Mouse (Mus musculus) hindbrain, embryonic 14.5 days (tissue): ENCODE data around the gene Gm13275. TPM values are rescaled to one million over a fixed set of nuclear protein-coding genes. Genes with fewer than 3 reads are reported as not detected.
"Not testable (repeated sequence)": the region's sequence is repeated elsewhere in the genome, so short reads cannot be mapped to it uniquely, and the experiment has no call there.

Experiments used
- ATAC-seq: fragments of 200-750 bp; cut with Nextera tagmentation; 2 replicates; pipeline ENCODE4 v1.8.0; 2017; ENCODE audit warnings: moderate number of reproducible peaks, mild to moderate bottlenecking, moderate TSS enrichment, moderate library complexity; ENCODE audit not compliant: low FRiP score
- DNase-seq: peaks from one replicate; pipeline ENCODE4 v3.0.0-alpha.2; 2015; ENCODE audit warnings: low spot score
- H3K27ac ChIP-seq: fragments of 300-500 bp; sonication (generic); 2 replicates; pipeline ENCODE4 v1.5.1; 2014; ENCODE audit warnings: mild to moderate bottlenecking, moderate library complexity
- H3K27me3 ChIP-seq: fragments of 300-500 bp; sonication (generic); 2 replicates; pipeline ENCODE4 v1.6.1; 2014; ENCODE audit warnings: mild to moderate bottlenecking, low read length, mixed read lengths; ENCODE audit not compliant: control insufficient read depth, insufficient read depth
- H3K36me3 ChIP-seq: fragments of 300-500 bp; sonication (generic); replicated peaks from 2 replicates; pipeline ENCODE4 v1.6.1; 2014; ENCODE audit not compliant: control insufficient read depth, insufficient read depth
- H3K4me1 ChIP-seq: fragments of 300-500 bp; sonication (generic); replicated peaks from 2 replicates; pipeline ENCODE4 v1.6.1; 2014; ENCODE audit warnings: antibody characterized with exemption, low read length, mixed read lengths; ENCODE audit not compliant: control insufficient read depth, insufficient read depth
- H3K4me2 ChIP-seq: fragments of 300-500 bp; sonication (generic); replicated peaks from 2 replicates; pipeline ENCODE4 v1.6.1; 2014; ENCODE audit warnings: mild to moderate bottlenecking, moderate library complexity
- H3K4me3 ChIP-seq: fragments of 300-500 bp; sonication (generic); replicated peaks from 2 replicates; pipeline ENCODE4 v1.5.1; 2014; ENCODE audit warnings: mild to moderate bottlenecking, low read length
- H3K9ac ChIP-seq: fragments of 300-500 bp; sonication (generic); 2 replicates; pipeline ENCODE4 v1.6.1; 2014
- H3K9me3 ChIP-seq: fragments of 300-500 bp; sonication (generic); 2 replicates; pipeline ENCODE4 v1.6.1; 2016; ENCODE audit warnings: low read length; ENCODE audit not compliant: control insufficient read depth
- WGBS: fragments of 180-500 bp; shearing (Covaris S2); extraction: QIAGEN DNeasy Blood & Tissue Kit; methylation state at CpG from one replicate; pipeline ENCODE4 v1.1.7; 2014; 5-methylcytosine and 5-hydroxymethylcytosine counted together
- polyA plus RNA-seq: library from polyadenylated mRNA; unstranded; fragments of >200 nt; fragmentation: Nextera tagmentation; extraction: Ambion mirVana; gene quantifications from 2 replicates; pipeline ENCODE4 v1.2.1, GENCODE M21; 2014

The Gm13275 gene
- polyA plus RNA-seq, 1 experiment from 2014 or later: not detected

DNA sequence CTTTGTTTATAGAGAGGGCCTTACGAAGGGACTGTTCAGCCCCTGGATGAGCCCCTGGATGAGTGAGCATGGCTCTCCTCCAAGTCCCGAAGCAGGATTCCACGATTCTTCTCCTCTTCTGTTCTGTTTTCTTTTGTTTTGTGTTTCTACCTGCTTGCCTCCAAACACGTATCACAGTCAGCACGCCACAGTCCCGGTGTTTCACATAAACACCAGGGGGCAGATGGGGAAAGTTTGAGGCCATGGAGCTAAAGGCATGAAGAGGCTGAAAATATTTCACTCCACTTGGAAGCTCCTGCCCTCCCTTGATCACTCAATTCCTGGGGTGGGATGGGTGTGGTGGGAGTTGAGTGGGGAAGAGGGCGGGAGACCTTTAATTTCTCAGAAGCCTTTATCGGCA is 32.5 kb upstream of the Gm13275 start:
- H3K4me1 ChIP-seq, H3K27me3 ChIP-seq, H3K4me2 ChIP-seq, DNase-seq, H3K9ac ChIP-seq, ATAC-seq, H3K27ac ChIP-seq, H3K36me3 ChIP-seq, H3K9me3 ChIP-seq, H3K4me3 ChIP-seq: not testable (repeated sequence)
- 80% methylated on average over 6 of the region's 8 CpGs for WGBS

DNA sequence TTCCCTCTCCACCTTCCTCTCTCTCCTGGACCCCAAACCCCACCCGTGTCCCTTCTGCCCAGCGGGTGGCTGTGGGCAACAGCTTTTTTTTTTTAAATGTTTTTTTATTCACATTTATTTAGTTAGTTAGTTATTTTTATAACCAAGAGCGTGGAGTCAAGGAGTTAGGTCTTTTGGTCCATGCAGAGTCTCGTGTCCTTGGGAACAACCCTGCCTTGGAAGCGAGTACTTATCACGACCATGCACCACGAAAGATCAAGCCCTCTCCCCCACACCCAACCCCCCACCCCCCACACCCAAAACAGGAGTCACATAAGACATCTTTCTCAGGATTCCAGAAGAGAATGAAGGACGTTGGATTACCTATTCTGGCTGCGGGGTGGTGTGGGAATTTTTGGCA is 31.9 kb upstream of the Gm13275 start:
- not testable (repeated sequence) for H3K9me3 ChIP-seq, H3K4me2 ChIP-seq, H3K27ac ChIP-seq, H3K27me3 ChIP-seq, H3K4me3 ChIP-seq, ATAC-seq, H3K36me3 ChIP-seq, DNase-seq, H3K4me1 ChIP-seq, H3K9ac ChIP-seq
- 55% methylated on average over 9 of the region's 9 CpGs for WGBS

DNA sequence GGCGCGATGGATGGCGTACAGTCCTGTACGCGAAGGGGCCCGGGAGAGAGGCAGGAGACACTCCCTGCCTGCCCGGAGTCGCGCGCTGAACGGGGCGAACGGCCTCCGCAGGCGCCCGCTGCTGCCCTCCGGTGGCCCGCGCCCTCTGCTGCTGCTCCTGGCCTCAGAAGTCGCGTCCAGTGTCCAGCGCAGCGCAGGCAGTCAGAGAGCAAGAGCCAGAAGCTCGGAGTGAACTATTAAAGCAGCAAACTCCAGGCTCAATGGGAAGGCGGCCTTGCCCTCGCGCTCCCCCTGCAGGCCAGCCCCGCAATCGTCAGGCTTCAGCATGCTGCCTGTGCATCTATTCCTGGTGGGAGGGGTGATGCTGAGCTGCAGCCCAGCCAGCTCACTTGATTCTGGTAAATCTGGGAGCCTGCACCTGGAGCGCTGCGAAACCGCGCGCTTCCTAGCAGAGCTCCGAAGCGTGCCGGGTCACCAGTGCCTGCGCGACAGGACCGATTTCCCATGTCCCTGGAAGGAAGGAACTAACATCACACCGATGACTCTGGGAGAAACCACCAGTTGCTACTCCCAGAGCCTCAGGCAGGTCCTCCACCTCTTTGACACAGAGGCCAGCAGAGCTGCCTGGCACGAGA is 30.8 kb upstream of the Gm13275 start:
- H3K9ac ChIP-seq: not testable (repeated sequence)
- DNase-seq: peak; percentile 56

DNA sequence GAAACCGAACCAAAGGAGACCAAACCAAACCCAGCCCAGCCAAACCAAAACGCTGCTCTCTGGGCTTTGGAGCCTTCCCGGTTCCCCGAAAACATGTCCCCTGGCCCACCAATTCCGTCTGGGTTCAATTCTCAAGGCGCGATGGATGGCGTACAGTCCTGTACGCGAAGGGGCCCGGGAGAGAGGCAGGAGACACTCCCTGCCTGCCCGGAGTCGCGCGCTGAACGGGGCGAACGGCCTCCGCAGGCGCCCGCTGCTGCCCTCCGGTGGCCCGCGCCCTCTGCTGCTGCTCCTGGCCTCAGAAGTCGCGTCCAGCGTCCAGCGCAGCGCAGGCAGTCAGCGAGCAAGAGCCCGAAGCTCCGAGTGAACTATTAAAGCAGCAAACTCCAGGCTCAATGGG is 20.8 kb upstream of the Gm13275 start, which contains the start of gene Gm13290:
TSS of gene Gm13290 (plus strand) at position 301 of the 400 bp plus-strand sequence.
- H3K9ac ChIP-seq, H3K27me3 ChIP-seq, DNase-seq, H3K4me2 ChIP-seq, H3K4me1 ChIP-seq, H3K36me3 ChIP-seq, ATAC-seq, H3K27ac ChIP-seq, H3K9me3 ChIP-seq, H3K4me3 ChIP-seq: not testable (repeated sequence)
- WGBS: no CpG with 5 or more reads among the region's 32 CpGs

More for the DNA sequence above, 30.8 kb upstream of the Gm13275 start:
- 4% methylated on average over 22 of the region's 42 CpGs for WGBS
- H3K27ac ChIP-seq, ATAC-seq, H3K4me1 ChIP-seq, H3K36me3 ChIP-seq, H3K9me3 ChIP-seq, H3K27me3 ChIP-seq: not testable (repeated sequence)
- H3K4me3 ChIP-seq: peak overlapping the region; percentile 31
- H3K4me2 ChIP-seq: peak overlapping the region; percentile 56

DNA sequence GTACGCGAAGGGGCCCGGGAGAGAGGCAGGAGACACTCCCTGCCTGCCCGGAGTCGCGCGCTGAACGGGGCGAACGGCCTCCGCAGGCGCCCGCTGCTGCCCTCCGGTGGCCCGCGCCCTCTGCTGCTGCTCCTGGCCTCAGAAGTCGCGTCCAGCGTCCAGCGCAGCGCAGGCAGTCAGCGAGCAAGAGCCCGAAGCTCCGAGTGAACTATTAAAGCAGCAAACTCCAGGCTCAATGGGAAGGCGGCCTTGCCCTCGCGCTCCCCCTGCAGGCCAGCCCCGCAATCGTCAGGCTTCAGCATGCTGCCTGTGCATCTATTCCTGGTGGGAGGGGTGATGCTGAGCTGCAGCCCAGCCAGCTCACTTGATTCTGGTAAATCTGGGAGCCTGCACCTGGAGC is 17.7 kb upstream of the Gm13275 start, which contains the start of gene Gm13289:
TSS of gene Gm13289 (plus strand) at position 301 of the 400 bp plus-strand sequence.
- not testable (repeated sequence) for H3K36me3 ChIP-seq, H3K4me2 ChIP-seq, ATAC-seq, H3K27ac ChIP-seq, H3K9me3 ChIP-seq, H3K27me3 ChIP-seq, H3K4me1 ChIP-seq, H3K4me3 ChIP-seq, H3K9ac ChIP-seq, DNase-seq
- WGBS: no CpG with 5 or more reads among the region's 29 CpGs

DNA sequence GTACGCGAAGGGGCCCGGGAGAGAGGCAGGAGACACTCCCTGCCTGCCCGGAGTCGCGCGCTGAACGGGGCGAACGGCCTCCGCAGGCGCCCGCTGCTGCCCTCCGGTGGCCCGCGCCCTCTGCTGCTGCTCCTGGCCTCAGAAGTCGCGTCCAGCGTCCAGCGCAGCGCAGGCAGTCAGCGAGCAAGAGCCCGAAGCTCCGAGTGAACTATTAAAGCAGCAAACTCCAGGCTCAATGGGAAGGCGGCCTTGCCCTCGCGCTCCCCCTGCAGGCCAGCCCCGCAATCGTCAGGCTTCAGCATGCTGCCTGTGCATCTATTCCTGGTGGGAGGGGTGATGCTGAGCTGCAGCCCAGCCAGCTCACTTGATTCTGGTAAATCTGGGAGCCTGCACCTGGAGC is 14.7 kb upstream of the Gm13275 start, which contains the start of gene Gm13272:
TSS of gene Gm13272 (plus strand) at position 301 of the 400 bp plus-strand sequence.
- H3K4me2 ChIP-seq, H3K36me3 ChIP-seq, ATAC-seq, DNase-seq, H3K4me1 ChIP-seq, H3K9me3 ChIP-seq, H3K4me3 ChIP-seq, H3K27ac ChIP-seq, H3K27me3 ChIP-seq, H3K9ac ChIP-seq: not testable (repeated sequence)
- no CpG with 5 or more reads among the region's 29 CpGs for WGBS

DNA sequence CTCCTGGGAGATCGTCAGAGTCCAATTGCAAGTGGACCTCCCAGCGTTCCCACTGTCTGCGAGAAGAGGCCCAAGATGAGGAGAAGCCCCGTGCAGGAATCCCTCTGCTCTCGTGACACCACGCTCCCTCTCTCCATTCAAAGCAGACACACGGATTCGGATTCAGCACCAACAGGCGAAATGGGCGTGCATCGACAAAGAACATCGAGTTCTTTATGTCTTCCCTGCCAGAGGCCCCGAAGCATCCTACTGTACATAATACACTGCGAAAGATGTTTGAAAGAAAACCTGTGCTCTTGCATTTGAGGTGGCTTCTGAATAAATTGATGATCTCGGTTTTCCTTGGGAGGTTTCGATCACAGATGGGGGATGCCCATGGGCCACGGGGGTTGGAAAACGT is 14.0 kb upstream of the Gm13275 start:
- not testable (repeated sequence) for H3K4me3 ChIP-seq, H3K9me3 ChIP-seq, H3K4me2 ChIP-seq, H3K36me3 ChIP-seq, H3K4me1 ChIP-seq, ATAC-seq, H3K9ac ChIP-seq, H3K27me3 ChIP-seq, H3K27ac ChIP-seq, DNase-seq
- WGBS: 45% methylated on average over 12 of the region's 18 CpGs

DNA sequence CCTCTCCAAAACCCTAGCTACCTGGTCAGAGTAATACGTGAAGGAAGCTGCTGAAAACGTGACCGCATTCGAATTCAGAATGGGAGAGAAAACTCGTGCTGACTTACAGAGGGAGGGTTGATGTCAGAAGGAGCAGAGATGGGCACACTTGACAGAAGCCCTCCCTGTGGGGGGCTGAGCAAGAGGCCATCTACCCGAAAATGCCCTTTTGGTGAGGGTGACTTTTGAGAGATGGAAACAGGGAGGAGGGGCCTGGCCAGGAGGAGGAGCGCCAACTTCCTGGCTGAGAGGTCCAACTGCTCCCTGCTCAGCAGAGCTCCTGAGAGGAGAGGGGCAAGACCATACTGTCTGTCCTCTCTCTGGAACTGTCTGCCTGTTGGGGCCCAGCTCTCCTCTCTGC is 12.5 kb upstream of the Gm13275 start, which contains the start of gene Ifnz:
TSS of gene Ifnz (plus strand) at position 301 of the 400 bp plus-strand sequence.
- H3K9ac ChIP-seq, H3K36me3 ChIP-seq, DNase-seq, ATAC-seq, H3K27ac ChIP-seq, H3K9me3 ChIP-seq, H3K4me1 ChIP-seq, H3K4me3 ChIP-seq, H3K27me3 ChIP-seq: not testable (repeated sequence)
- H3K4me2 ChIP-seq: peak within 1 kb of the TSS; percentile 40
- WGBS: 20% methylated on average over 4 of the region's 7 CpGs

DNA sequence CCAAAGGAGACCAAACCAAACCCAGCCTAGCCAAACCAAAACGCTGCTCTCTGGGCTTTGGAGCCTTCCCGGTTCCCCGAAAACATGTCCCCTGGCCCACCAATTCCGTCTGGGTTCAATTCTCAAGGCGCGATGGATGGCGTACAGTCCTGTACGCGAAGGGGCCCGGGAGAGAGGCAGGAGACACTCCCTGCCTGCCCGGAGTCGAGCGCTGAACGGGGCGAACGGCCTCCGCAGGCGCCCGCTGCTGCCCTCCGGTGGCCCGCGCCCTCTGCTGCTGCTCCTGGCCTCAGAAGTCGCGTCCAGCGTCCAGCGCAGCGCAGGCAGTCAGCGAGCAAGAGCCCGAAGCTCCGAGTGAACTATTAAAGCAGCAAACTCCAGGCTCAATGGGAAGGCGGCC is 12.0 kb upstream of the Gm13275 start:
- H3K27me3 ChIP-seq, H3K36me3 ChIP-seq, DNase-seq, ATAC-seq, H3K4me1 ChIP-seq, H3K9me3 ChIP-seq, H3K9ac ChIP-seq, H3K27ac ChIP-seq, H3K4me3 ChIP-seq: not testable (repeated sequence)
- H3K4me2 ChIP-seq: peak overlapping the region; percentile 40
- WGBS: no CpG with 5 or more reads among the region's 31 CpGs
